Mouse (Mus musculus) heart, postnatal 0 days (tissue): ENCODE results near the gene Mecr. TPM values are rescaled to one million over a fixed set of nuclear protein-coding genes. Genes with fewer than 3 reads are reported as not detected.

Source experiments
- ATAC-seq: fragments of 200-750 bp; cut with Nextera tagmentation; 2 replicates; pipeline ENCODE4 v1.8.0; 2017; ENCODE audit warnings: low read depth, moderate number of reproducible peaks, moderate library complexity; ENCODE audit not compliant: insufficient read depth
- DNase-seq: peaks from one replicate; pipeline ENCODE4 v3.0.0-alpha.2; 2016; ENCODE audit warnings: low spot score
- H3K27ac ChIP-seq: fragments of 300-500 bp; sonication (generic); 2 replicates; pipeline ENCODE4 v1.5.1; 2014; ENCODE audit warnings: low read depth, mild to moderate bottlenecking
- H3K27me3 ChIP-seq: fragments of 300-500 bp; sonication (generic); 2 replicates; pipeline ENCODE4 v1.6.1; 2014; ENCODE audit warnings: low read length, mixed read lengths; ENCODE audit not compliant: control insufficient read depth, insufficient read depth
- H3K36me3 ChIP-seq: fragments of 300-500 bp; sonication (generic); replicated peaks from 2 replicates; pipeline ENCODE4 v1.6.1; 2014; ENCODE audit warnings: low read length, mixed read lengths; ENCODE audit not compliant: control insufficient read depth, insufficient read depth
- H3K4me1 ChIP-seq: fragments of 300-500 bp; sonication (generic); 2 replicates; pipeline ENCODE4 v1.6.1; 2014; ENCODE audit warnings: antibody characterized with exemption; ENCODE audit not compliant: control insufficient read depth, insufficient read depth
- H3K4me2 ChIP-seq: fragments of 300-500 bp; sonication (generic); 2 replicates; pipeline ENCODE4 v1.6.1; 2014; ENCODE audit warnings: low read depth, mild to moderate bottlenecking, low read length, moderate library complexity
- H3K4me3 ChIP-seq: fragments of 300-500 bp; sonication (generic); 2 replicates; pipeline ENCODE4 v1.5.1; 2014; ENCODE audit warnings: low read depth, low read length
- H3K9ac ChIP-seq: fragments of 300-500 bp; sonication (generic); replicated peaks from 2 replicates; pipeline ENCODE4 v1.6.1; 2014; ENCODE audit warnings: low read depth, low read length, mixed read lengths
- H3K9me3 ChIP-seq: fragments of 300-500 bp; sonication (generic); replicated peaks from 2 replicates; pipeline ENCODE4 v1.6.1; 2016; ENCODE audit warnings: low read length; ENCODE audit not compliant: control insufficient read depth
- CTCF ChIP-seq: IDR thresholded peaks from 2 replicates; pipeline ENCODE4 v1.5.1; 2016; ENCODE audit warnings: antibody characterized with exemption, control low read depth, low read depth
- EP300 ChIP-seq: IDR thresholded peaks from 2 replicates; pipeline ENCODE4 v1.6.1; 2016; ENCODE audit warnings: antibody characterized with exemption, low read depth
- WGBS: fragments of 180-500 bp; shearing (Covaris S2); extraction: QIAGEN DNeasy Blood & Tissue Kit; methylation state at CpG from one replicate; pipeline ENCODE4 v1.1.7; 2014; 5-methylcytosine and 5-hydroxymethylcytosine counted together
- polyA plus RNA-seq: library from polyadenylated mRNA; unstranded; fragments of >200 nt; fragmentation: Nextera tagmentation; extraction: Ambion mirVana; gene quantifications from 2 replicates; pipeline ENCODE4 v1.2.1, GENCODE M21; 2015
- total RNA-seq: library from RNA; depleted of rRNA; stranded (reverse); fragments of >200 nt; gene quantifications from 2 replicates; pipeline ENCODE4 v1.2.3, GENCODE M21; 2014; ENCODE audit warnings: low replicate concordance

The Mecr gene
- total and polyA plus RNA-seq, 2 experiments from 2014 or later = 47.3 to 70.5 TPM

DNA sequence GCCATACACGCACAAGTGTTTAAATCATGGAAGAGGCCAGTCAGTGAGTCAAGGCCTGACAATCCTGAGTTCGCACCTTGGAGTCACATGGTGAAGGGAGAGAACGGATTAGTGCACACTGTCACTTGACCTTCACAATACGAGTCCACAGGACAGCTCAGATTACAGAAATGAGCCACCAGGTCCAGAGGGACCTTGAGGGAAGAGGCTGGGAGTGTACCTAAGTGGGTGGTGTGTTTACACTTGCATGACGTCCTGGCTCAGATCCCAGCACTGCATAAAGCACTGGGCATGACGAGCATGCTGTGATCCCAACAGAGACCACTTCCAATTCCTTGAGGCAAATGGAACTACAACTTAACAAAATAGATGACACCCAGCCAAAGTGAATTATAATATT lies 63.2 kb downstream of the Mecr start:
- Histone ChIP-seq H3K4me1 (peaks cover 5% of the 10 kb centered on the region; the same call in 1 of the 2 replicates), H3K27me3 (no peaks in the 10 kb centered on the region), H3K9ac (no peak overlapping the region), H3K9me3 (no peaks in the 10 kb centered on the region), H3K27ac (no peak overlapping the region), H3K4me2 (no peak overlapping the region), H3K36me3 (peaks cover 23% of the 10 kb centered on the region), H3K4me3 (no peak overlapping the region)
- 36% methylated on average over 6 of the region's 6 CpGs for WGBS
- 0 out of 2 replicates have a peak, but pooled peaks have one; percentile 19 for ATAC-seq
- no peak for TF ChIP-seq EP300
- no peak for TF ChIP-seq CTCF
- DNase-seq = no peak

DNA sequence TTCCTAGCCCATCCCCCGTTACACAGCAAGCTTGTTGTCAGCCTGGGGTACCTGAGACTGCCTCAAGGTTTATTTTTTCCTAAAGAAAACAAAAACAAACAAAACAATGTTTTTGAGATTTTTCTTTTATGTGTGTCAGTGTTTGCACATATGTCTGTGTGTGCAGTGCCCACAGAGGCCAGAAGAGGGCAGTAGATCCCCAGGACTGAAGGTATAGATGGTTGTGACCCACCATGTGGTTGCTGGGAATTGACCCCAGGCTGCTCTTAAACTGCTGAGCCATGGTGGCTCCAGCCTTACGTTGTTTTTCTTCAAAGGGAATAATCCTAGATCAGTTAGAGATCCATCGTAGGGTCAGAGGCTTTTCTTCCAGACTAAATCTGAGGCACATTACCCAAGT lies 64.6 kb downstream of the Mecr start:
- no peaks in the 10 kb centered on the region for H3K27me3 ChIP-seq
- ATAC-seq = no peak
- WGBS = 96% methylated on average over 3 of the region's 3 CpGs
- no peak overlapping the region for H3K4me2 ChIP-seq
- TF ChIP-seq CTCF (peak; percentile 34; the same call in 1 of the 2 replicates), EP300 (no peak)
- no peak overlapping the region for H3K4me3 ChIP-seq
- peaks cover 10% of the 10 kb centered on the region for H3K36me3 ChIP-seq
- peaks cover 5% of the 10 kb centered on the region; the same call in 1 of the 2 replicates for H3K4me1 ChIP-seq
- H3K9me3 ChIP-seq = no peaks in the 10 kb centered on the region
- no peak for DNase-seq
- H3K9ac ChIP-seq = no peak overlapping the region
- no peak overlapping the region for H3K27ac ChIP-seq

DNA sequence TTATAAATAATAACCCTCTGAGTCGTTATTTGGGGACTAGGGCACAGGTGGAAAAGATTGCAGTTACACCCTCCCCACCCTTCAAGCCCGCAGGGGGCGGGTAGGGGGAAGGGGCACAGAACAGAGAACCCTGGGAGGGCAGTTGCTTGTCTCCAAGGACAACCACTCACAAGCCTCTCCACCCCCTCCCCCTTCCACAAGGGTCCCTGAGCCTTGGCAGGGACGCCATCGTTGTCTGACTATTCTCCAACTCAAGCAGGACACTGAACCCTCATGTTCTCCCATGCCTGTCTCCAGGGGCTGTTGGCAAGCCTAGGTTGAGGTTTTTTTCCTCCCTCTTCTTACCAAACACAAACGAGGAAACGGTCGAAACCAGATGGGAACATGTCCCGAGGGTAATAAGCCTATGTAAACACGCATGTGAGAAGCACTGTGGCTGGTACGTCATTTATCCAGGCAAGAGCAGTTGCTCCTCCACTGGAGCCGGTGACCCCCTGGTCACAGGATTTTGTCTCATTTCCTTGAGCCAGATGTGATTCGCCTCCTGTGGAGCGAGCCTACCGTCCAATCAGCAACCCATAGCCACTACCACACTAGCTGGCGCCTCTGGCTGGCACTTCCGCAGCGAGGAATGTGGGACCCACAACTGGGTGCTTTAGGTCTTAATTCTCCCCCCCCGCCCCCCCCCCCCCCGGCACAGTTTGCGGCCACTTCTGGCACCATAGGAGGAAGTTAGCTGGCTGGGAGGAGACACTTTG lies 67.1 kb downstream of the Mecr start:
- peaks cover 18% of the 10 kb centered on the region; the same call in 1 of the 2 replicates for H3K27me3 ChIP-seq
- DNase-seq (peak; percentile 43), ATAC-seq (peak; percentile 38)
- no peak overlapping the region for H3K9ac ChIP-seq
- WGBS = 14% methylated on average over 20 of the region's 21 CpGs
- H3K27ac ChIP-seq = 0 out of 2 replicates have a peak overlapping the region, but pooled peaks have one; percentile 0
- H3K4me1 ChIP-seq = peaks cover 5% of the 10 kb centered on the region; the same call in 1 of the 2 replicates
- TF ChIP-seq CTCF = no peak
- no peak for TF ChIP-seq EP300
- no peaks in the 10 kb centered on the region for H3K36me3 ChIP-seq
- no peaks in the 10 kb centered on the region for H3K9me3 ChIP-seq
- H3K4me3 ChIP-seq = 0 out of 2 replicates have a peak overlapping the region, but pooled peaks have one; percentile 2
- peak overlapping the region; percentile 33 for H3K4me2 ChIP-seq

DNA sequence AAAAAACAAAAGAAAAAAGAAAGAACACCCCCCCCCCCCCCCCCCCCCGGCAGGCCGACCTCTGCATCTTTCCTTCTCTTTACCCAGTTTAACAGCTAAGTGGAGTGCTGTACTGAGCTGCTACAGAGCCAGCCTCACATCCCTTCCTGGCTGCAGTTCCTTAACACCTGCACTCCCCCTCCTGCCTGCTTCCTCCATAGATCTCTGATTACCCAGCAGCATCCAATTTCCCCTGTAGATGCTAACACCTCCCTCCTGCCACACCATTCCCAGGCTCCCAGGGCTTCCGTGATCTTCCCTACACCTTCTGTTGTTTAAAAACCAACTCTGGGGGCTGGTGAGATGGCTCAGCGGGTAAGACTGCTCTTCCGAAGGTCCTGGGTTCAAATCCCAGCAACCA lies 68.3 kb downstream of the Mecr start:
- H3K4me2 ChIP-seq = no peak overlapping the region
- H3K27ac ChIP-seq = no peak overlapping the region
- DNase-seq = no peak
- H3K9me3 ChIP-seq = no peaks in the 10 kb centered on the region
- no peak overlapping the region for H3K9ac ChIP-seq
- no peak for TF ChIP-seq EP300
- TF ChIP-seq CTCF = no peak
- no peak overlapping the region for H3K4me3 ChIP-seq
- H3K4me1 ChIP-seq = peaks cover 5% of the 10 kb centered on the region; the same call in 1 of the 2 replicates
- peaks cover 27% of the 10 kb centered on the region for H3K27me3 ChIP-seq
- no peak for ATAC-seq
- H3K36me3 ChIP-seq = no peaks in the 10 kb centered on the region
- WGBS = 63% methylated on average over 3 of the region's 5 CpGs

DNA sequence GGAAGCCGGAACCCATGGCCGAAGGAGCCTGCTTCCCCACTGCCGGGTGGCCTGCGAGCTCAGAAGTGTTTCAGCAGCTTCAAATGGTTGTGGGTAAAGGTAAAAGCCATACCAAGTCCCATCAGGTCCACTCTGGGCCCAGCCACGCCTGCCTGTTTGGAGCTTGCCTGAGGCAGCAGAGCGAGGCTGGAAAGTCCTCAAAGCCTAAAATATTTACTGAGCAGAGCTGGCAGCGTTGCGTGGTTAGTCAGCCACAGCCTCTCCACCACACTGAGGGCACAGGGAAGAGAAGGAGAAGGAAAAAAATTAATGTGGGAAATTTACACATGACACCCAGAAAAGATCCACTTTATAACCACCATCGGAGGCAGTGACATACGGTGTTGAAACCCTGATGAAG lies 70.3 kb downstream of the Mecr start:
- H3K4me2 ChIP-seq = no peak overlapping the region
- H3K4me3 ChIP-seq = no peak overlapping the region
- H3K36me3 ChIP-seq = no peaks in the 10 kb centered on the region
- TF ChIP-seq EP300 (no peak), CTCF (no peak)
- H3K27me3 ChIP-seq = peaks cover 30% of the 10 kb centered on the region
- H3K4me1 ChIP-seq = peaks cover 5% of the 10 kb centered on the region; the same call in 1 of the 2 replicates
- no peak for DNase-seq
- 67% methylated on average over 10 of the region's 10 CpGs for WGBS
- H3K9ac ChIP-seq = no peak overlapping the region
- no peak overlapping the region for H3K27ac ChIP-seq
- no peaks in the 10 kb centered on the region for H3K9me3 ChIP-seq
- ATAC-seq = no peak
